Mouse (Mus musculus): ENCODE results near the gene Ctu2. TPM values are rescaled to one million over a fixed set of nuclear protein-coding genes. Genes with fewer than 3 reads are reported as not detected.

The Ctu2 gene
- polyA plus RNA-seq (2012; ENCODE audit: insufficient read depth, low replicate concordance), result 40.5 and 70.3 TPM in 2 replicates

DNA sequence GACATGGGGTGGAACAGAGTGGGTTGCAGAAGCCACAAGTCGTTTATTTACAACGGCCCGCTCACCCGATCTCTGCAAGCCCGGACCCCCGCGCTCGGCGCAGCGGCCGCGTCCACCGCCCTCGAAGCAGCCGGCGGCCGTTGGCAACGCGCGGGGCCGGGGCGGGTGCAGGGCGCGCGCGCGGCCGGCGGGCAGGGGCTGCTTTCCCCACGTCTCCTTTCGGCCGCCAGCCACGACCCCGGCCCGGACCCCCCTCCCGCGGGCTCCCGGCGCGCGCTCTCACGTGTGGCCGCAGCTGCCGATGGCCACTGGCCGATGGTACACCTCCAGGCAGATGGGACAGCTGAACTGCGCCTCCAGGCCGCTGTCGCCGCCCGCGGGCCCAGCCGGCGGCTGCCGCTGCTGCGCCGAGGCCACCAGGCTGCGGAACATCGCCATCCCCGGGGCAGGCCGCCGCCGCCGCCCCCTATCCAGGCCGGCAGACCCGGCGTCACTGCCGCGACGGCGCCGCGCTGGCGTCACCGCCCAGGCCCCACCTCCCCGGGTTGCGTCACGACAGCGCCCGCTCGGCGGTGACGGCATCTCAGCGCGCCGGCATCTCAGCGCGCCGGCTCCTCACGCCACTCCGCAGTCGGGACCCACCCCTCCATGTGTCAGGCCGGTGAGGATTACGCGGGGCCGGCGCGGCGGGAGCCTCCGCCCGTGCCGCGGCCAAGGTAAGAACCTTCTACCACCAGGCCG lies at the start of gene Ctu2, which contains the start of gene Rnf166:
Ctu2 (plus strand) TSS at position 564 of the 741 bp plus-strand sequence.
Rnf166 (minus strand) TSS at position 485 of the 741 bp plus-strand sequence.
- H3K4me1 ChIP-seq, result peaks cover 68% of the 10 kb centered on the region
- TF ChIP-seq GATA1 (IDR thresholded peaks at IDR 0.05; ENCODE audit: borderline replicate concordance, low read length) (no peak), FLI1 (IDR thresholded peaks at IDR 0.05; ENCODE audit: low read length) (no peak)
- H3K4me3 ChIP-seq (replicated peaks), result peak within 1 kb of the TSS; percentile 91
- peaks cover 68% of the 10 kb centered on the region for H3K36me3 ChIP-seq (replicated peaks; ENCODE audit: low read length)
- H3K27me3 ChIP-seq (replicated peaks), result no peaks in the 10 kb centered on the region
- H3K9me3 ChIP-seq, result no peaks in the 10 kb centered on the region

DNA sequence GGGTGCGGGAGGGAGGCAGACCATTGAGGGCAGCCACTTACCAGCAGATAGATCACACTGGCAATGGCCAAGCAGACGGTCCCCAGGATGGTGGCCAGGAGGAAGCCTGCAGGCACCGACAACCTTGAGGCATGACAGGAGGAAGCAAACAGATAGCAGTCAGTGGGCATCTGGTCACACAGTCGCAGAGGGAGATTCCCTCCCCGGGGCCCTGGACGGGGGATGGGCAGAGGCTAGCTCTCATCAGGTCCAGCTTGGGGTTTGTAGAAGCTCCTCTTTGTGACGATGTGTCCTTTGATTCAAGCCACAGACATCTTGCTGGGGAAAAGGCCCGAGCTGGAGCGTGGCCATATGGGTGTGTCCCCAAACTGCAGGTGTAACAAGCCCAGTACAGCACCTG lies 49.8 kb upstream of the Ctu2 start:
- H3K4me3 ChIP-seq (replicated peaks), result peak overlapping the region; percentile 80
- TF ChIP-seq GATA1 (IDR thresholded peaks at IDR 0.05; ENCODE audit: borderline replicate concordance, low read length) (no peak), FLI1 (IDR thresholded peaks at IDR 0.05; ENCODE audit: low read length) (no peak)
- peaks cover 94% of the 10 kb centered on the region for H3K4me1 ChIP-seq
- H3K27me3 ChIP-seq (replicated peaks), result no peaks in the 10 kb centered on the region
- H3K9me3 ChIP-seq, result no peaks in the 10 kb centered on the region
- H3K36me3 ChIP-seq (replicated peaks; ENCODE audit: low read length), result peaks cover 93% of the 10 kb centered on the region

DNA sequence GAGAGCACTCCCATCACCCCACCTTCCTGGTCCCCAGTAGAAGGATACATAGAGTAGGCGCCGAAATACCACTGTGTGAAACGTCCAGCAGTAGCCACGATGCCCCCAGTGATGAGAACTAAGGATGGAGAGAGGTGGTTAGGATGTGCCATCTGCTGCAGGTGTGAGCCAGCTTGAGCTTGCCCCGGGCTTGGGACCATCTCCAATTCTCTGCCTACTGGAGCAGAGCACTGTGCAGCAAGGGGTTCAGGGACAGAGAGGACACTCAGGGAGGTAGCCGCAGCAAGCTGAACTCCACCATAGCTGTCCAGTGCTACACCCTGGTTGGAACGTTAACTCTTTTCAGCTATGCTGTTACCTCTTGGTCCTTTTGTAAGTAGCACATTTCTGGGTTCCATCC lies 48.3 kb upstream of the Ctu2 start:
- Histone ChIP-seq H3K27me3 (replicated peaks) (no peaks in the 10 kb centered on the region), H3K4me3 (replicated peaks) (peak overlapping the region; percentile 73), H3K9me3 (no peaks in the 10 kb centered on the region), H3K36me3 (replicated peaks; ENCODE audit: low read length) (peaks cover 92% of the 10 kb centered on the region), H3K4me1 (peaks cover 99% of the 10 kb centered on the region)
- TF ChIP-seq FLI1 (IDR thresholded peaks at IDR 0.05; ENCODE audit: low read length) (no peak), GATA1 (IDR thresholded peaks at IDR 0.05; ENCODE audit: borderline replicate concordance, low read length) (no peak)

DNA sequence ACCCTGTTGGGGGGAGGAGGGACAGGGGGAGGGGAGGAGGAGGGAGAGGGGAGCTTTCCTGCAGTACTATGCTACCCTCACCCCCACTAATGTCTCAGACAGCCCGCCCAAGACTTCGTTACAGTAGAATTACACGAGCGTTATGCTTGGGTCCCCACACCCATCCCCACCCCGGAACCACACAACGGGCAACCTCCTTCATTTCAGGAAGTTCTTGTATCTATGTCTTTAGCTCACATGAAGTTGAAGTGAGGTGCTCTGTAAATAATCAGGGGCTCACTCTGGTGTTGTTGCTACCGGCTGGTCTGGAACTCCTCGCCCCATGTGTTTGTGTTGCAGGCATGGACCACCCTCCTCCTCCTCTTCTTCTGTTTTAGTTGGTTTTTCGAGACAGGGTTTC lies 47.8 kb upstream of the Ctu2 start:
- Histone ChIP-seq H3K4me3 (replicated peaks) (no peak overlapping the region), H3K27me3 (replicated peaks) (no peaks in the 10 kb centered on the region), H3K4me1 (peaks cover 100% of the 10 kb centered on the region), H3K9me3 (no peaks in the 10 kb centered on the region), H3K36me3 (replicated peaks; ENCODE audit: low read length) (peaks cover 91% of the 10 kb centered on the region)
- TF ChIP-seq GATA1 (IDR thresholded peaks at IDR 0.05; ENCODE audit: borderline replicate concordance, low read length) (no peak), FLI1 (IDR thresholded peaks at IDR 0.05; ENCODE audit: low read length) (no peak)

DNA sequence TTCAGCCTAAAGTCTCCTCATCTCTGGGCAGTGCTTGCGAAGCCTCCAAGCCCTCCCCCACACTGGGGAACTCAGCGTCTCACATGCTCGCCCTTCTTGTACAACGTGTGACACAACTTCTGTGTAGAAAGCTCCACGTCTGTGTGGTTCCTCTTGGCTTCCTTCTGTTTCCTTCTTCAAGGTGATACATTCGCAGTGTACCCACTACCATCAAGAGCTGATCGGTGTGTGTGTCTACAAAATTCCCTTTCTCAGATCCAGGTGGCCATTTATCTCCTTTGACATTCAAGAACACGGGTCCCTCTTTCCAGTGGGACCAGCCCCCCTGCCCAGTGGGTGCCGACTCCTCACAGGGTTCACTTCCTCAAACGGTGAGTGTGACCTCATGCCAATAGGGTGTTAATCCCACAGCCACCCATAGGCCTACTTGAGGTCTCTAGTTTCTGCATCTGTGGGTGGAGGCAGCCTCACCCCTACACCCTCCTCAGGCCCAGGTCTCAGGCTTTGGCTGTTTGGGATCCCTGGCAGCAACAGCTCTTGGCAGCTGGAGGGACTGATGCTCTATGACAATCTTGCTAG lies 45.8 kb upstream of the Ctu2 start:
- Histone ChIP-seq H3K27me3 (replicated peaks) (no peaks in the 10 kb centered on the region), H3K9me3 (no peaks in the 10 kb centered on the region), H3K4me1 (peaks cover 99% of the 10 kb centered on the region), H3K4me3 (replicated peaks) (peak overlapping the region; percentile 92), H3K36me3 (replicated peaks; ENCODE audit: low read length) (peaks cover 91% of the 10 kb centered on the region)
- TF ChIP-seq FLI1 (IDR thresholded peaks at IDR 0.05; ENCODE audit: low read length), result no peak
- no peak for TF ChIP-seq GATA1 (IDR thresholded peaks at IDR 0.05; ENCODE audit: borderline replicate concordance, low read length)

DNA sequence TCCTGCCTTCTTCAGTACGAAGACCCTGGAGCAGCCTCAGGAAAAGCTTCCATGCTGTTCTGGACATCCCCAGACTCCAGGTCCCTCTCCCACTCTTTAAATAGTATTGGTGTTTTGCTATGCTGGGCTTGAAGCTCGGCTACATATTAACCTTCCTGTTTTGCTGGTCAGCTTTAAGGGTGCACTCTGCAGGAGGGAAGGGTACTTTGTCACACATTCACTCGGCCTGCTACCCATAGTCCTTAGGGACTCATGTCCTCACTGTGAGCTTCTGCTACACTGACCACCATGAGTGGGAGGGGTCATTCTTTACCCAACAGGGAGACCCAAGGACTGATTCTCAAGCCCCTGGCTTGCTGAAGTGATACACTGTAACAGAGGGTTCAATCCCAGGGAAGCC lies 45.3 kb upstream of the Ctu2 start:
- no peaks in the 10 kb centered on the region for H3K9me3 ChIP-seq
- peak overlapping the region; percentile 92 for H3K4me3 ChIP-seq (replicated peaks)
- H3K36me3 ChIP-seq (replicated peaks; ENCODE audit: low read length), result peaks cover 91% of the 10 kb centered on the region
- peaks cover 98% of the 10 kb centered on the region for H3K4me1 ChIP-seq
- no peaks in the 10 kb centered on the region for H3K27me3 ChIP-seq (replicated peaks)
- TF ChIP-seq FLI1 (IDR thresholded peaks at IDR 0.05; ENCODE audit: low read length), result no peak
- TF ChIP-seq GATA1 (IDR thresholded peaks at IDR 0.05; ENCODE audit: borderline replicate concordance, low read length), result no peak

DNA sequence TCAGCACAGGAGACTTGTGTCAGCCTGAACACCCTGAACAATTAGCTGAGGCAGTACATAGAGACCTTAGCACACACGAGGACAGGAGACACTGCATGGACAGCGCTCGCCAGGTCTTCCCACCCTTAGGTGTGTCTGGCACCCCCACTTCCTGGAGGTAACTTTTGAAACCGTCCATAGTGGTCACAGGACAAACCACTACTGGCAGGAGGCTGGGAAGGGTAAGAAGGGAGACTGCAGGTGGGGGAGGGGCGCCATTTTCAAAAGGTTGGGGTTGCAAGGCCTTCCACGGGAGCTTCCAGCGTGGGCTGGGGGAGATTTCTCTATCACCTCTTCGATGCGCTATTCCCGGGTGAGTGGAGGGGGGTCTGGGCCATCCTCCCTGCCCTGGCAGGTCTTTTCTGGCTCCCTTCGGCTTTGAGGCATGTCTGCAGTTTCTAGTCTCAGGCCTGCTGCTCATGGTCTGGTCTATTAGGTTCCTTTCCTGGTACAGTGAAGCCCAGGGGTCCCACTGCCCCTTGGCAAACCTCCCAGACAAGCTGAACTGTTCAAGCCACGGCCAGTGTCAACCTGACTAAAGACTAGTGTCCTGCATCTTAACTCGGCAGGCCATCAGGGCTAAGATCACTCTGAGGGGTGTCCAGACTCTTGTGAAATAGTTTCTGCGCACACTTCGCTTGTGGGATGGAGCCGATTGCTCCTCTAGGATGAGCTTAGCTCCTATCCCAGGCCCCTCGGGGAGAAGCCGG lies 44.1 kb upstream of the Ctu2 start:
- Histone ChIP-seq H3K27me3 (replicated peaks) (no peaks in the 10 kb centered on the region), H3K36me3 (replicated peaks; ENCODE audit: low read length) (peaks cover 91% of the 10 kb centered on the region), H3K9me3 (no peaks in the 10 kb centered on the region), H3K4me3 (replicated peaks) (peak overlapping the region; percentile 92), H3K4me1 (peaks cover 94% of the 10 kb centered on the region)
- TF ChIP-seq FLI1 (IDR thresholded peaks at IDR 0.05; ENCODE audit: low read length), result no peak
- TF ChIP-seq GATA1 (IDR thresholded peaks at IDR 0.05; ENCODE audit: borderline replicate concordance, low read length), result no peak

DNA sequence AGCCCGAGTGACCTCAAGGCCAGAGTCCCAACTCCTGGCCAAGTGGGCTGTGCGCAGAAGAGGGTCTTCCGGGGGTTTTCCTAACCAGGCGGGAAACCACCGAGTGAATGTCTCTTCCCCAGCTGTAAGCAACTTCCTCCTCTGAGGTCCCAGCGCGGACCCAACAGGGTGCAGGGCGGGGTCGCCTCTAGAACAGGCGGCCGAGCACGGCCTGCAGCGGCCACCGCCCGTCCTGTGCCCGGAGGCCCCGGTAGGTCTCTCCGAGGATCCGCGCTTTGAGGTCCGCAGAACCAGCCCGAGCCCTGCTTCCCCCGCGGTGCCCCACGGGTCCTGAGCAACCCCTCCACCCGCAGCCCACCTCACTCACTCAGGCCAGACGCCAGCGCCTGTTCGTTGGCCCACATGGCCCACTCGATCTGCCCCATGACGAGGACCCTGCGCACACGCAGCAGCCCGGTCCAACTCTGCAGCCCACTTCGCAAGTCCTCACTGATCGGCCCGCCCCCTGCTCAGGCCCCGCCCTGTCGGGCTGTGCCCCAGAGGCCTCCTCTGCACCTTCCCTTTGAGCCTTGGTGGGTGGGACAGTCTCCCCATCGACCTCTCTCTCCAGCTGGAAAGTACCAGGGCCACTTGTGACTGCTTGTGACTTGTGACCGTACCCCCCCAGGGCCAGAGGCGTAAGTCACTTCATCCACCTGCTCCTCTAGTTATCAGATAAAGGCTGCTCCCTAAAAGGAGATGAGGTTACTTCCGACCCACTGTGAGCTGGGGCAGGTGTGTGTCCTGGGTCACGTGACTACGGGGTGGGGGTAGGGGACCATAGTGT lies 43.3 kb upstream of the Ctu2 start, which contains the start of gene Cyba:
Cyba (minus strand) TSS at position 488 of the 826 bp plus-strand sequence.
- H3K9me3 ChIP-seq, result no peaks in the 10 kb centered on the region
- TF ChIP-seq GATA1 (IDR thresholded peaks at IDR 0.05; ENCODE audit: borderline replicate concordance, low read length), result no peak
- TF ChIP-seq FLI1 (IDR thresholded peaks at IDR 0.05; ENCODE audit: low read length), result no peak
- H3K4me1 ChIP-seq, result peaks cover 94% of the 10 kb centered on the region
- H3K27me3 ChIP-seq (replicated peaks), result no peaks in the 10 kb centered on the region
- H3K36me3 ChIP-seq (replicated peaks; ENCODE audit: low read length), result peaks cover 91% of the 10 kb centered on the region
- peak within 1 kb of the TSS; percentile 92 for H3K4me3 ChIP-seq (replicated peaks)

DNA sequence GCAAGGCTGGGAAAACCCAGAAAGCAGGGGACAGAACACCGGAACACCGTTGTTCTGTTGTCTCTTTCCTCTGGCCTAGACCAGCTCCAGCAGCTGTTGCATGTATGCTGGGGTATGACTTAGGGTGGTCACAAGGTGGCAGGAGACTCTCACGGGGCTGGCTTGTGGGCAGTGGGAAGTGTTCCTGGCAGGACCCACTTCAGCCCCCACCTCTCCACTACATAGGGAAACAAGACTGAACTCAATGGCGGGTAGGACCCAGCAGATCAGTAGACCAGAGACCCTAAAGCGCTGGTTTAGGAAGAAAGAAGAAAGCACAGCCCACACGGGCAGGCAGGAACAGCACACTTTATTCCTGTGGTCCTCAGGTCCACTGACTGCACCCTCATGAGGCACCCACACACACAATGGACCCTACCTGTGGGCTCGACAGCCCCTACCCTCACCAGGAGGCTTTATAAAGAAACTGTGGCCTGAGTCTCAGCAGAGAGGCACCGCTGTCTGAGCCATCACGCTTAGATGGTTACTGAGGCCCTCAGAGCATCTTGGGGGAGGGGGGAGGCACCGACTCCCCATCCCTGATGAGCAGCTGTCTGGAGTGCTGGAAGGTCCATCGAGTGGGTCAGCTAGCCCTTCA lies 42.6 kb upstream of the Ctu2 start:
- peaks cover 94% of the 10 kb centered on the region for H3K4me1 ChIP-seq
- TF ChIP-seq FLI1 (IDR thresholded peaks at IDR 0.05; ENCODE audit: low read length) (no peak), GATA1 (IDR thresholded peaks at IDR 0.05; ENCODE audit: borderline replicate concordance, low read length) (no peak)
- H3K36me3 ChIP-seq (replicated peaks; ENCODE audit: low read length), result peaks cover 91% of the 10 kb centered on the region
- peak overlapping the region; percentile 92 for H3K4me3 ChIP-seq (replicated peaks)
- H3K9me3 ChIP-seq, result no peaks in the 10 kb centered on the region
- H3K27me3 ChIP-seq (replicated peaks), result no peaks in the 10 kb centered on the region

All from megakaryocyte, embryonic 14.5 days (primary cell).